Mouse (Mus musculus) forebrain, embryonic 16.5 days (tissue): ENCODE measurements at regions not wholly inside any gene's neighbourhood (a gene's known extent, or its start where the extent isn't known, plus 50 kb on each side); places are given as distances from the start of the nearest gene placed in this dataset.
A peak's percentile ranks its signal among the peaks of the same experiment; 100 is the strongest.

Experiments
- ATAC-seq: fragments of 200-750 bp; cut with Nextera tagmentation; 2 replicates; pipeline ENCODE4 v1.8.0; 2017; ENCODE audit warnings: mild to moderate bottlenecking, moderate library complexity
- H3K27ac ChIP-seq: fragments of 300-500 bp; sonication (generic); 2 replicates; pipeline ENCODE4 v1.5.1; 2014; ENCODE audit warnings: low read length, control low read depth
- H3K27me3 ChIP-seq: fragments of 300-500 bp; sonication (generic); replicated peaks from 2 replicates; pipeline ENCODE4 v1.6.1; 2014; ENCODE audit warnings: low read length; ENCODE audit not compliant: control insufficient read depth, insufficient read depth
- H3K36me3 ChIP-seq: fragments of 300-500 bp; sonication (generic); 2 replicates; pipeline ENCODE4 v1.6.1; 2014; ENCODE audit not compliant: control insufficient read depth, insufficient read depth
- H3K4me1 ChIP-seq: fragments of 300-500 bp; sonication (generic); replicated peaks from 2 replicates; pipeline ENCODE4 v1.6.1; 2014; ENCODE audit warnings: low read length; ENCODE audit not compliant: control insufficient read depth, insufficient read depth
- H3K4me2 ChIP-seq: fragments of 300-500 bp; sonication (generic); 2 replicates; pipeline ENCODE4 v1.6.1; 2014; ENCODE audit warnings: mild to moderate bottlenecking, low read length, control low read depth
- H3K4me3 ChIP-seq: fragments of 300-500 bp; sonication (generic); replicated peaks from 2 replicates; pipeline ENCODE4 v1.5.1; 2014; ENCODE audit warnings: mild to moderate bottlenecking, low read length, control low read depth
- H3K9ac ChIP-seq: fragments of 300-500 bp; sonication (generic); replicated peaks from 2 replicates; pipeline ENCODE4 v1.6.1; 2014; ENCODE audit warnings: low read depth, low read length, control low read depth
- H3K9me3 ChIP-seq: fragments of 300-500 bp; sonication (generic); 2 replicates; pipeline ENCODE4 v1.6.1; 2016; ENCODE audit warnings: low read length; ENCODE audit not compliant: control insufficient read depth
- WGBS: fragments of 180-500 bp; shearing (Covaris S2); extraction: QIAGEN DNeasy Blood & Tissue Kit; methylation state at CpG from one replicate; pipeline ENCODE4 v1.1.7; 2014; 5-methylcytosine and 5-hydroxymethylcytosine counted together

DNA sequence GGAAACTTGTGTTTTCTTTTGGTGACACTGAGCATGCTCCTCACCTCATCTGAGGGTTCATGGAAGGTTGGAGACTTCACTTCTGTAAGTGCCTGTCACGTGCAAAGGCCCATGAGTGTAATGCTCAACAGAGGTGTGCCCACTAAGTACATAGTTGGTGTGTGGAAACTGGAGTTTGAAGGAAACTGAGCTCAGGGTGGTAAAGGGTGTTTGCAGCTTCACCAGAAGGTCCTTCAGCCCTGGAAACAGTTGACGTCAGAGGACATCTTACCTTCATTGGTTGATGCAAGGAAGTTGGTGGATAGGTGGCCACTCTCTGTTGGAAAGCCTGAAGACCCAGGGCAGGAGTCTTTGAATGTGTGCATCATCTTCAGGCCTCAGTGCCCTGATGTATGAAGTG, 83.0 kb upstream of the Irx3 start:
- Histone ChIP-seq H3K4me3 (no peak overlapping the region), H3K4me1 (no peaks in the 10 kb centered on the region), H3K4me2 (no peak overlapping the region), H3K9ac (no peak overlapping the region), H3K27ac (no peak overlapping the region), H3K36me3 (no peaks in the 10 kb centered on the region), H3K9me3 (peaks cover 4% of the 10 kb centered on the region; the same call in 1 of the 2 replicates), H3K27me3 (no peaks in the 10 kb centered on the region)
- WGBS: 86% methylated on average over 2 of the region's 2 CpGs
- ATAC-seq: no peak

DNA sequence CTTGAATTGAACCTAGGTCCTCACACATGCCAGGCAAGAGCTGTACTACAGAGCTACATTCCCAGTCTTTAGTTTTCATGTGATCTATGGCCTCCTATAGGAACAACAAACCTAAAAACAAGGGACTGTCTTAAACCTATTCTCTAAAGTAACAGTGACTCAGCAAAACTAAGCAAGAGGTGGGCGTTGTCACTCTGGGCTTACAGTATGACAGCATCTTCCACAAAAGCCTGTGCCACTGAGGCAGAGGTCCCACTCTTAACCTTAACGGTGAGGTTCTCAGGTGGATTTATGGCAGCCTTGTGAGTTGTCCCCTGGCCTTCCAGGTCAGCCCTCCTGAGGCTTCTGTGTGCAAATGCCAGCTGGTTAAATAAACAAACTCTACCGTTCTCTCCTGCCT, 82.5 kb upstream of the Irx3 start:
- no peak for ATAC-seq
- Histone ChIP-seq H3K4me3 (no peak overlapping the region), H3K4me2 (no peak overlapping the region), H3K27ac (no peak overlapping the region), H3K9me3 (peaks cover 4% of the 10 kb centered on the region; the same call in 1 of the 2 replicates), H3K4me1 (no peaks in the 10 kb centered on the region), H3K36me3 (no peaks in the 10 kb centered on the region), H3K27me3 (no peaks in the 10 kb centered on the region), H3K9ac (no peak overlapping the region)
- WGBS: 91% methylated on average over 3 of the region's 3 CpGs

DNA sequence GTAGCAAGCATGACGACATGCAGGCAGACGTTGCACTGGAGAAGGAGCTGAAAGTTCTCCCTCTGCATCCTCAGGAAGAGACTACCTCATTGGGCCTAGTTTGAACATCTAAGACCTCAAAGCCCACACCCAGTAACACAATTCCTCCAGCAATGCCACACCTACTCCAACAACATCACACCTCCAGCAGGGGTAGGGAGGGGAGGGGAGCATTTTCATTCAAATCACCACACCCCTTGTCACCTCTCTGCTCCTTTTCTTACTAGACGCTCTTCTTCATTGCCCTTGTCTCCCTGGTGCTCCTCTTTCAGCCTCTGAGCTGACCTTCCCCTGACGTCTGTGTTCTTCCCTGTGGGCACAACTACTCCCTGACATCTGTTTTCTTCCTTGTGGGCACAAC, 81.1 kb upstream of the Irx3 start:
- Histone ChIP-seq H3K4me2 (no peak overlapping the region), H3K4me1 (no peaks in the 10 kb centered on the region), H3K36me3 (no peaks in the 10 kb centered on the region), H3K27me3 (no peaks in the 10 kb centered on the region), H3K27ac (no peak overlapping the region), H3K4me3 (no peak overlapping the region), H3K9me3 (no peaks in the 10 kb centered on the region), H3K9ac (no peak overlapping the region)
- 88% methylated on average over 4 of the region's 4 CpGs for WGBS
- ATAC-seq: no peak

DNA sequence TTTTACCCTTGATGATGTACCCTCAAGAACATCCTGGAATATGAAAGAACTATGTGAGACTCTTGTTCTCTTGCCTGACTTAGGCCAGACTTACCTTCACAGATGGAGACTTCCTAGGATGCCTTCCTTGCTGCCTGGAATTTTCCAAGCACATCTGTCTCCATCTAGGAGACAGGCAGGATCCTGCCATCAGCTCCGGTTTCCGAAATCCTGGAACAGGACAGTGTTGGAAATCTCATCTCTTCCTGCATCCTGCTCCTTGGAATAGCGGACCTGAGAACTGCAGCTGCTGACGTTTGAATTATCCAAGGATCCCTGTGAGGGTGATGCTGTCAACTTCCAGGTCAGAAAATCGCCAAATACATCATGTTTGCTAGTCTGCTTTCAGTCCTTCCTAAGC, 77.0 kb upstream of the Irx3 start:
- ATAC-seq: no peak
- Histone ChIP-seq H3K9ac (no peak overlapping the region), H3K4me1 (no peaks in the 10 kb centered on the region), H3K27ac (no peak overlapping the region), H3K4me2 (no peak overlapping the region), H3K9me3 (no peaks in the 10 kb centered on the region), H3K4me3 (no peak overlapping the region), H3K36me3 (no peaks in the 10 kb centered on the region), H3K27me3 (0 out of 2 replicates have a peak, but pooled peaks cover 4% of the 10 kb centered on the region)
- WGBS: 90% methylated on average over 5 of the region's 5 CpGs

DNA sequence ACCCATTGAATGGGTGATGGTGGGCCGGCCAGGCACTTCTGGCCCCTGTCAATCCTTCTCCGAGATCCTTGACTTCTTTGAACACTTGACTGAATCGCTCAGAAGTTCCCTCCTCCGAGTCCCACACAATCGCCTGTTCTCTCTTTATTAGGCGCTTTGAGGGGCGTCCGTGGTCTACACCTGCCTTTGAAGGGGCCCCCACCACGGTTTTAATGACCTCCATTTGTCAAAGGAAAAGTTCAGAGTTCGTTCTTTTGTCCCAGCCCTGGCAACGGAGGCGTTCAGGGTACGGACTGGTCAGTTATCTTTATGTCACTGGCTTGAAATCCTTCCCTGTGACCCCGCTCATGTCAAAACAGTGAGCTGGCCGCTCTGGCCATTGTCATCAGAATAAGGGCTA, 74.3 kb upstream of the Irx3 start:
- Histone ChIP-seq H3K9ac (no peak overlapping the region), H3K4me3 (no peak overlapping the region), H3K36me3 (no peaks in the 10 kb centered on the region), H3K4me1 (peaks cover 8% of the 10 kb centered on the region), H3K27me3 (0 out of 2 replicates have a peak, but pooled peaks cover 7% of the 10 kb centered on the region), H3K4me2 (no peak overlapping the region), H3K27ac (no peak overlapping the region), H3K9me3 (no peaks in the 10 kb centered on the region)
- 6% methylated on average over 15 of the region's 15 CpGs for whole genome bisulfite sequencing
- ATAC-seq: no peak

DNA sequence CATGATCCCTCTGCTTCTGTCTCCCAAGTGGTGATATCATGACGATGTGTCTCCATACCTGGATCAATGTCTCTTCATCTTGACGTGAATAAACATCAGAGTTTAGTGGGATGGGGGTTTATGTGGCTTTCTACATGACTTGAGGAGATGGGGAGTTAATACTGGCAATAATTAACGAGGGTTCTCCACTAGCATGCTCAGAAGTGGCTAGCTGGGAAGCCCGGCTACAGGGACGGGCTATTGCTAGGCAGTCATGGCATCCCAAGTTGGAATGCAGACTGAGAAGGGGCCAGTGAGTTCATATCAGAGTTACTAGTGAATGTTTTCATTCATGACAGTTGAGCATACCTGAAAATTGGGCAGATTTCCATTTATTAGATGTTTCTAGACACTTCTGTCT, 71.4 kb upstream of the Irx3 start:
- no peak for ATAC-seq
- H3K9me3 ChIP-seq: no peaks in the 10 kb centered on the region
- 0 out of 2 replicates have a peak, but pooled peaks cover 11% of the 10 kb centered on the region for H3K27me3 ChIP-seq
- no peak overlapping the region for H3K4me3 ChIP-seq
- H3K9ac ChIP-seq: no peak overlapping the region
- no peak overlapping the region for H3K4me2 ChIP-seq
- H3K4me1 ChIP-seq: peaks cover 8% of the 10 kb centered on the region
- 58% methylated on average over 5 of the region's 5 CpGs for WGBS
- no peaks in the 10 kb centered on the region for H3K36me3 ChIP-seq
- no peak overlapping the region for H3K27ac ChIP-seq

DNA sequence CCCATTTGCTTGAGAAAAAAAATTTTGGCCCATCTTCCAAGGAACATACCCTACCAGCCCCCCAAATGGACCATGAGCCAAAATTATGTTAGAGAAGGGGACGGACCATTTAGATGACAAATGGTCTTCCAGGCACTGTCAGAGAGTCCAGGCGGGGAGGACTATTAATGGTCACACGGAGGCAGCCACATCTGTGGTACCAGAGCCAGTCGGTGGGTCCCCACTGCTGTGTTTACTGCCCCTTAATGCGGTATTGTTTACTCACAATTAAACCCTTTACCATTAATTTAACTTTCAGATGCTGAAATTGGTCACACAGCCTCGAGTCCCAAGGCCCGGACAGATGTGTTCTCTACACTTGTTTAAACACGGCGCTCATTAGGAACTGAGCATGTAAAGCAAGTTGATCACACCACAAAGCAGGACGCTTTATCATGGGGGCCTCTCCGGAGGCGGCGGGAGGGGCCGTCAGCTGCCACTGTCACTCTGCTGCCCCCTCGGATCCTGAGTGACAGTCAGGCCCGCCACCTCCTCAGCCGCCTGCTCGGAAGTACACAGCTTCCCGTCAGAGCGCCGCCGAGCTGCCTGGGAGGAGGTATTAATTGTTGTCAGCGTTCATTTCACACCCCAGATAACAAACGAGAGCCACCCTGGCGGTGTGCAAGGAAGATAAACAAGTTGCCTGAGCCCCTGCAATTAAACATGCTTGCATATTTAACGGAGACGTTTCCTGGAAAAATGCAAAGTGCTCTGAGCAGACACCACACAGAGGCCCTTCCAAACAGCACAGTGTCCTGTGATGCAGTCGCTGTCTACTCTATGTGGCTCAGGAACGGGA, 70.6 kb upstream of the Irx3 start:
- Histone ChIP-seq H3K4me2 (peak overlapping the region; percentile 38), H3K27me3 (0 out of 2 replicates have a peak, but pooled peaks cover 11% of the 10 kb centered on the region), H3K27ac (no peak overlapping the region), H3K36me3 (no peaks in the 10 kb centered on the region), H3K4me1 (peaks cover 8% of the 10 kb centered on the region), H3K9me3 (no peaks in the 10 kb centered on the region), H3K4me3 (peak overlapping the region; percentile 13; the same call in 1 of the 2 replicates), H3K9ac (no peak overlapping the region)
- ATAC-seq: peak; percentile 69
- WGBS: 8% methylated on average over 29 of the region's 29 CpGs

DNA sequence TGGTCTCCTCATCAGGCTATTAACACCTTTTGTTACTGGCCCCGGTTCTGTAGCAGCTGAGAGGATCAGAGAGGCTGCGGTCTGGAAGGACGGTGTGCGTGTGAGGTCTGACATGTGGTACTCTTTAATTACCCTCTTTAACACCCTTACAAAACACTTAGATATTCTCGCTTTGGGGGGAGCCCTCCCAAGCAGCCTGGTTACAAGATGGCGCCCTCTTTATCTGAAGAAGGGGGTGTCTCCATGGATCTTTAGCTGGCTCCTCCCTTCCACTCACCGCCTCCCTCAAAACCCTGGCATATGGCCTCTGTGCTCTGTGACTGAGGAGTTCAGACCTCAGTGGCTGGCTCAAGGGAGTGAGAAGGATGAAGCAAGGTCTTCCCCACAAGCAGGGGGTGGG, 65.2 kb upstream of the Irx3 start:
- H3K27me3 ChIP-seq: peaks cover 14% of the 10 kb centered on the region
- no peak overlapping the region for H3K4me2 ChIP-seq
- no peak overlapping the region for H3K27ac ChIP-seq
- H3K9me3 ChIP-seq: no peaks in the 10 kb centered on the region
- H3K9ac ChIP-seq: no peak overlapping the region
- H3K4me1 ChIP-seq: peaks cover 15% of the 10 kb centered on the region
- no peak overlapping the region for H3K4me3 ChIP-seq
- 12% methylated on average over 7 of the region's 7 CpGs for WGBS
- no peaks in the 10 kb centered on the region for H3K36me3 ChIP-seq
- ATAC-seq: 0 out of 2 replicates have a peak, but pooled peaks have one; percentile 38

DNA sequence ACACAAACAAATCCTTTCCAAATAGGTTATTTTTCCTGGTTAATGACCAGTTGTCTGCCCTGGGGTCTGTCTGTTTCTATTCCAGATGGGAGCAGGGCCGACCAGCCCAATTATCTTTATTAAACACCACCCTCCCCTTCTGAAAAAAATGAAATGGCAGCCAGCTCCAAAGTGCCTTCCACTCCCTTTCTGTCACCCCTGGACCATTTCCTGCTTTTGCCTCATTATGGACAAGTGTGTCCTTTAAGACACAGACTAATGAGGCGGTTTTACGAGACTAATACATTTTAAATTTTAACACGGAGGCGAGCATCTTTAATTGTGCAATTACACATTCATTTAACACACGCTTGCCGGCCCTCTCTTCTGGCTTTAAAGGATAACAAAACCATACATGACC, 64.2 kb upstream of the Irx3 start:
- Histone ChIP-seq H3K27me3 (peaks cover 14% of the 10 kb centered on the region), H3K36me3 (no peaks in the 10 kb centered on the region), H3K4me2 (no peak overlapping the region), H3K4me1 (peaks cover 15% of the 10 kb centered on the region), H3K27ac (no peak overlapping the region), H3K4me3 (no peak overlapping the region), H3K9me3 (no peaks in the 10 kb centered on the region), H3K9ac (no peak overlapping the region)
- WGBS: 13% methylated on average over 7 of the region's 7 CpGs
- ATAC-seq: no peak
